15 mouse cellular contexts compared by ENCODE assay signal in the genomic region with DNA sequence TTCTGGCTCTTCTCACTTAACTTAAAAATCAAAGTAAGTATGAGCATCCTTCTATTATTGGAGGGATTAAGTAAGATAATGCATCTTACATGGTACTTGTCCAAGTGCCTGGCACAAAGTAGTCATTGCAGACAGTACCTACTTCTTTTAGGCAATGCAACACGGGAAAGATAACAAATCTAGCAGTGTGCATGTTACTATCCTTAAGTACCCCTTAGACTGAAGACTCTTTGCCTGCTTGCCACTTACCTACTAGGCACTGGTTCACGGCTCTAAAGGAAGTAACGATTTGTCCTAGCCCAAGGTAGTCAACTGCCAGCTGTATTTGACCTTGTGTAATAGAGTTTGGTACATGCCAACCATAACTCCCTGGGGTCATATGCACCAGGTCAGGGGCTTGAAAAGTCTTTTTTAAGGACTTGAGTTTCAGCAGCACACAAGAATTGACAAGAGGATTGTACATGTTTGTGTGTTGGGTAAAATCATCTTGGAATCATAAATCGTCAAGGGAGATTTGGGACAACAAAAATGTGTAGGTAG.
"Had no signal": no experiment of that assay in that cellular context is flagged by ENCODE, and none has a peak within 500 bp of the region (broad histone marks: within the 10 kb centered on the region; RNA-seq: fewer than 3 reads in every experiment).

No protein-coding gene starts in this region.

- DNase-seq: heart, postnatal 14 days; heart, postnatal 36 days; heart, postnatal 4 days; kidney, adult 11 months; kidney, adult 18-20 months; kidney, adult 2 months; kidney, adult 8-10 months; kidney, adult 9 months; kidney, postnatal 10 days; kidney, postnatal 14 days; kidney, postnatal 25 days; kidney, postnatal 36 days; kidney, postnatal 4 days; layer of hippocampus, adult 9-11 months; layer of hippocampus, postnatal 36 days had no signal
